8 mouse cellular contexts compared by ENCODE assay signal in genomic region chr4:111663730-111664129, GRCm38 (mm10). TPM values are rescaled to one million over a fixed set of nuclear protein-coding genes. Genes with fewer than 3 reads are reported as not detected.
A peak's percentile ranks its signal among the peaks of the same experiment; 100 is the strongest.
DNase-seq lines count a peak whose midpoint lies in the region; ATAC-seq and TF ChIP-seq lines count a peak whose summit lies in the region.

No protein-coding gene starts in this region.

- no peak overlapping the region for H3K4me3 ChIP-seq in intestine, embryonic 14.5 days (ENCODE audit: low read depth, low read length)
- H3K4me3 ChIP-seq in intestine, postnatal 0 days (ENCODE audit: low read depth, low read length), result no peak overlapping the region
- H3K4me3 ChIP-seq in heart, embryonic 11.5 days (ENCODE audit: low read depth, low read length), result no peak overlapping the region
- H3K4me3 ChIP-seq in midbrain, embryonic 16.5 days (ENCODE audit: low read depth, low read length), result no peak overlapping the region

- H3K9me3 ChIP-seq in intestine, embryonic 14.5 days (ENCODE audit: control insufficient read depth, low read length), result no peaks in the 10 kb centered on the region
- no peaks in the 10 kb centered on the region for H3K9me3 ChIP-seq in intestine, postnatal 0 days (ENCODE audit: control insufficient read depth)
- no peaks in the 10 kb centered on the region for H3K9me3 ChIP-seq in heart, embryonic 11.5 days (replicated peaks; ENCODE audit: control insufficient read depth, low read length)
- no peaks in the 10 kb centered on the region for H3K9me3 ChIP-seq in midbrain, embryonic 16.5 days (replicated peaks; ENCODE audit: control insufficient read depth, low read length, poor library complexity, severe bottlenecking)

- peak overlapping the region; percentile 62 for H3K27ac ChIP-seq in intestine, embryonic 14.5 days (ENCODE audit: low read depth)
- no peak overlapping the region for H3K27ac ChIP-seq in intestine, postnatal 0 days (ENCODE audit: low read depth, low read length)
- 0 out of 2 replicates have a peak overlapping the region, but pooled peaks have one; percentile 2 for H3K27ac ChIP-seq in heart, embryonic 11.5 days (ENCODE audit: low read depth, low read length)
- H3K27ac ChIP-seq in midbrain, embryonic 16.5 days (ENCODE audit: low read length), result 0 out of 2 replicates have a peak overlapping the region, but pooled peaks have one; percentile 34

- H3K4me1 ChIP-seq in intestine, embryonic 14.5 days (replicated peaks; ENCODE audit: control insufficient read depth, insufficient read depth, low read length), result peaks cover 14% of the 10 kb centered on the region
- no peaks in the 10 kb centered on the region for H3K4me1 ChIP-seq in intestine, postnatal 0 days (replicated peaks; ENCODE audit: control insufficient read depth, insufficient read depth, low read length)
- no peaks in the 10 kb centered on the region; the same call in 1 of the 2 replicates for H3K4me1 ChIP-seq in heart, embryonic 11.5 days (ENCODE audit: control insufficient read depth, insufficient read depth, low read length)
- peaks cover 11% of the 10 kb centered on the region for H3K4me1 ChIP-seq in midbrain, embryonic 16.5 days (ENCODE audit: control insufficient read depth, insufficient read depth, low read length)

- no peak overlapping the region for H3K4me2 ChIP-seq in intestine, embryonic 14.5 days (ENCODE audit: low read length)
- H3K4me2 ChIP-seq in intestine, postnatal 0 days (replicated peaks; ENCODE audit: low read depth), result no peak overlapping the region
- no peak overlapping the region for H3K4me2 ChIP-seq in heart, embryonic 11.5 days
- H3K4me2 ChIP-seq in midbrain, embryonic 16.5 days (ENCODE audit: low read length), result no peak overlapping the region

- no peak for TF ChIP-seq CTCF in intestine, postnatal 0 days (IDR thresholded peaks at IDR 0.05; ENCODE audit: low read depth)

- no peak for DNase-seq in intestine, embryonic 14.5 days (ENCODE audit: low spot score)
- DNase-seq in kidney, postnatal 25 days, result peak; percentile 12 to 49
- DNase-seq in right cerebral cortex, adult 18-20 months, result no peak
- no peak for DNase-seq in gastrocnemius, postnatal 25 days
- no peak for DNase-seq in left cerebral cortex, adult 8-10 months (ENCODE audit: low spot score in 2 of 2)

- 10% methylated on average over 1 of the region's 1 CpGs for WGBS in intestine, embryonic 14.5 days
- WGBS in intestine, postnatal 0 days, result 4% methylated on average over 1 of the region's 1 CpGs
- WGBS in heart, embryonic 11.5 days (ENCODE audit: insufficient replicate concordance), result 4% methylated on average over 1 of the region's 1 CpGs
- 4% methylated on average over 1 of the region's 1 CpGs for WGBS in midbrain, embryonic 16.5 days

- no peak overlapping the region for H3K9ac ChIP-seq in intestine, embryonic 14.5 days (ENCODE audit: low read length)
- H3K9ac ChIP-seq in intestine, postnatal 0 days (ENCODE audit: low read depth, low read length), result no peak overlapping the region
- H3K9ac ChIP-seq in heart, embryonic 11.5 days (ENCODE audit: low read depth, low read length), result no peak overlapping the region
- H3K9ac ChIP-seq in midbrain, embryonic 16.5 days (ENCODE audit: low read depth, low read length), result no peak overlapping the region

- H3K36me3 ChIP-seq in intestine, embryonic 14.5 days (ENCODE audit: control insufficient read depth, insufficient read depth, low read length), result no peaks in the 10 kb centered on the region
- no peaks in the 10 kb centered on the region for H3K36me3 ChIP-seq in intestine, postnatal 0 days (ENCODE audit: control insufficient read depth, insufficient read depth)
- no peaks in the 10 kb centered on the region for H3K36me3 ChIP-seq in heart, embryonic 11.5 days (ENCODE audit: control insufficient read depth, insufficient read depth, low read length)
- H3K36me3 ChIP-seq in midbrain, embryonic 16.5 days (ENCODE audit: control insufficient read depth, insufficient read depth, low read length), result no peaks in the 10 kb centered on the region

- ATAC-seq in intestine, embryonic 14.5 days (replicated peaks; ENCODE audit: low FRiP score, low TSS enrichment, low read depth), result peak; percentile 70
- no peak for ATAC-seq in intestine, postnatal 0 days
- ATAC-seq in heart, embryonic 11.5 days (replicated peaks; ENCODE audit: insufficient number of reproducible peaks, low FRiP score, low TSS enrichment), result peak; percentile 61; the same call in 1 of the 2 replicates
- peak; percentile 80; the same call in 1 of the 2 replicates for ATAC-seq in midbrain, embryonic 16.5 days

- no peaks in the 10 kb centered on the region for H3K27me3 ChIP-seq in intestine, embryonic 14.5 days (replicated peaks; ENCODE audit: control insufficient read depth, insufficient read depth, low read length)
- no peaks in the 10 kb centered on the region for H3K27me3 ChIP-seq in intestine, postnatal 0 days (replicated peaks; ENCODE audit: control insufficient read depth, insufficient read depth, low read length)
- H3K27me3 ChIP-seq in heart, embryonic 11.5 days (ENCODE audit: control insufficient read depth, insufficient read depth, low read length), result no peaks in the 10 kb centered on the region
- H3K27me3 ChIP-seq in midbrain, embryonic 16.5 days (ENCODE audit: control insufficient read depth, insufficient read depth, low read depth, low read length), result no peaks in the 10 kb centered on the region

RNA-seq across cellular contexts. Expression of gene Spata6, which starts 56.1 kb away (rescaled TPM):
- polyA plus RNA-seq in intestine, embryonic 14.5 days (2014; fragmentation: Nextera tagmentation; extraction: Ambion mirVana), result 19.4 and 22.8 TPM in 2 replicates
- polyA plus RNA-seq in intestine, postnatal 0 days (2015; fragmentation: Nextera tagmentation; extraction: Ambion mirVana), result 8.1 and 8.7 TPM in 2 replicates
- 18.6 and 23.8 TPM in 2 replicates for polyA plus RNA-seq in heart, embryonic 11.5 days (2014; fragmentation: Nextera tagmentation; extraction: Ambion mirVana)
- 14.5 and 14.9 TPM in 2 replicates for polyA plus RNA-seq in midbrain, embryonic 16.5 days (2015; fragmentation: Nextera tagmentation; extraction: Ambion mirVana)
- 1 to 10 TPM; 2.8 to 3.5 TPM for total RNA-seq in gastrocnemius, postnatal 25 days (2021)
- total RNA-seq in left cerebral cortex, adult 8-10 months (2022), result 1 to 10 TPM; 3.6 to 6.3 (median 5.3) TPM

Comparison
In these comparisons a context has a peak if more than half of its experiments do, and no peak if none do; other contexts are left out.
1. DNase-seq: peak in kidney, postnatal 25 days (2 of 2); none in intestine, embryonic 14.5 days (single experiment), right cerebral cortex, adult 18-20 months (single experiment), gastrocnemius, postnatal 25 days (single experiment) and left cerebral cortex, adult 8-10 months (0 of 2).